Mouse (Mus musculus) retina, postnatal 7 days (tissue): Measurements from ENCODE around the gene Gfod1.

ENCODE experiments used
- DNase-seq: peaks from one replicate; pipeline ENCODE4 v3.0.0-alpha.2; 2012; ENCODE audit warnings: low read depth, low spot score

Gfod1 gene

GRCm38 (mm10) chr13:43299171-43299570 lies 4.8 kb downstream of the Gfod1 start:
- no peak for DNase-seq

- DNase-seq, result no peak
Observed at GRCm38 (mm10) chr13:43297526-43297925, 6.4 kb downstream of the Gfod1 start.

GRCm38 (mm10) chr13:43296140-43296805 lies 7.7 kb downstream of the Gfod1 start:
- DNase-seq, result no peak

GRCm38 (mm10) chr13:43295684-43296083 lies 8.3 kb downstream of the Gfod1 start:
- DNase-seq, result no peak

GRCm38 (mm10) chr13:43294957-43295590 lies 8.9 kb downstream of the Gfod1 start:
- no peak for DNase-seq

DNA sequence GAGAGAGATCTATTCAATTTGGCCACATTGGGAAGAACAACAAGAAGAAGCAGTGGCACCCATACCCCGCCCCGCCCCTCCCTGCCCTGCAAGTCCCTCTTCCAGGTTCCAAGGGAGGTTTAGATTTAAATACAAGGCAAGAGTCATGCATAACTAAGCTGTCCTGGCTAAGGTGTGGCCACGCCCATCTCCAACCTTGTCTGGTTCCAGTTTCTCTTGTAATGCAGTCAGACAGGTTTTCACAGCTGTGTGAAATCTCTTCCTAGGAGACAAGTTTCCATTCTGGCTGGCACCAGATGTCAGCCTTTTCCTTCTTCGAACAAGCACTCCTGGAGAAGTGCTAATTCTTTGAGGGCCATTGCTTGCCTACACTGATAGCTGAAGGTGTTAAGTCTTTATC lies 11.1 kb downstream of the Gfod1 start:
- no peak for DNase-seq

DNA sequence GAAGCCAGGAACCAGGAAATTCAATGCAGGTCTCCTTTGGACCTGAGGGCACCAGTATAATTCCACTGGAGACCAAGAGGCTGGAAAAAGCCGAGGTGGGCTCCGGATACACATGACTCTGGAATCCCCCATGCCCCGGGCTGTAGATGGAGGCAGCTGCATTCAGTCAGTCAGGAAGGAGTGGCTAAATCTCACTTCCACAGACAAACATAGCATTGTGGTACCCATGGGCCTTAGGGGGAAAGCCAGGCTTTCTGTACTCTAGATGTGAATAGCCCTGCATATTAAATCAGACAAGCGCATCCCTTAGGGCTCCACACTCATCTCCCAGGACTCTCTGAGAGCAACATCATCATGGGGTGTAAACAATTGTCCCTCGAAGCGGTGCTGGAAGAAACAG lies 14.9 kb downstream of the Gfod1 start:
- no peak for DNase-seq

GRCm38 (mm10) chr13:43288444-43288843 lies 15.5 kb downstream of the Gfod1 start:
- no peak for DNase-seq

GRCm38 (mm10) chr13:43288026-43288425 lies 15.9 kb downstream of the Gfod1 start:
- no peak for DNase-seq

DNA sequence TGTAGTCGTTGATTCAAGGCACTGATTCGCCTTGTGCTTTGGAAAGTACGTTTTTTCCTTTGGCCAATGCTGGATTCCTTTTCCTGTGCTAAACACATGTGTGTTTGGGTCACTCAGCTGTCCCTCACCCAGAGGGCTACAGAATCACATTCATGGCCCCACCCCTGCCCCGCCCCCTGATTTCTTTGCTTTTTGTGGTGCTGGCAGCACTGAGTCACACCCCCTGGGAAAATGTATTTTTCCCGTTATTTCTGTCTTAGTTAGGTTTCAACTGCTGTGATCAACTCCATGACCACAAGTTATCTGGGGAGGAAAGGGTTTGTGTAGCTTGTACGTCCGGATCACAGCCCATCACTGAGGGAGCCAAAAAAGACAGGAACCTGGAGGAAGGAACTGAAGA lies 17.1 kb downstream of the Gfod1 start:
- no peak for DNase-seq

GRCm38 (mm10) chr13:43284711-43285151 lies 19.2 kb downstream of the Gfod1 start:
- no peak for DNase-seq

- DNase-seq, result no peak
Observed at GRCm38 (mm10) chr13:43273906-43274305, 30.1 kb downstream of the Gfod1 start.

DNA sequence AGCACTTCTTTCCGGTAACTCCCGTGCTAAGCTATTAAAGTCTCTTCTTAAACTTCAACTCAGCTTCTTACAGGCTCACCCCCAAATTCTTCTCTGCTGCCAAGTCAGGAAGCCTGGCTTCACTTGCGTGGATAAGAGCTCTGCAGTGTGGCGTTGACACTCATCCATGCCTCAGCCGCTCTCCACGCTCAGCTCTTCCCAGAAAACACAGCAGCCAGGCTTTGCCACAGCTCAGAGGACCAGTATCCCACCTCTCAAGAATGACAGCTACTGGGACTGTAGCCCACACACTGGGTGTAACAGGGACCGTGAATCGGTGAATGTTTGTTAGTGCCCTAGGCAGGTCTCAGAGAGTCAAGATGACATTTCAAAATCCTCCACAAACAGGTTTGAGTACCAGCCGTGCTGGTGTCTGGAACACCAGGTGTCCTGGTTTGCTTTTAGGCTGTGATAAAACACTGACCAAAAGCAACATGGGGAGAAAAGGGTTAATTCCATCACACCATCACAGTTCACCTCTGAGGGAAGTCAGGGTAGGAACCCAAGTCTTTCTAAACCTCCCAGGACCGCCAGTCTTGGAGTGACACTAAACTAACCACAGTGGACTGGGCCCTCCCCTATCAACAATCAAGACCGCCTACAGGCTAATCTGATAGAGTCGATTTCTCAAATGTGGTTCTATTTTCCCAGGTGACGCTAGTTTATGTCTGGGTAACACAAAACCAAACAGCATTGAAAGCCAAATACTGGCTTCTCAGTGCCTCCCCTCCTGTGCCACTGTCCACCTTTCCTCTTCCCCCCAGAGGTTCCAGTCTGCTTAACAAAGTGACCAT lies 31.5 kb downstream of the Gfod1 start:
- DNase-seq, result no peak

GRCm38 (mm10) chr13:43271481-43271880 lies 32.5 kb downstream of the Gfod1 start:
- no peak for DNase-seq

DNA sequence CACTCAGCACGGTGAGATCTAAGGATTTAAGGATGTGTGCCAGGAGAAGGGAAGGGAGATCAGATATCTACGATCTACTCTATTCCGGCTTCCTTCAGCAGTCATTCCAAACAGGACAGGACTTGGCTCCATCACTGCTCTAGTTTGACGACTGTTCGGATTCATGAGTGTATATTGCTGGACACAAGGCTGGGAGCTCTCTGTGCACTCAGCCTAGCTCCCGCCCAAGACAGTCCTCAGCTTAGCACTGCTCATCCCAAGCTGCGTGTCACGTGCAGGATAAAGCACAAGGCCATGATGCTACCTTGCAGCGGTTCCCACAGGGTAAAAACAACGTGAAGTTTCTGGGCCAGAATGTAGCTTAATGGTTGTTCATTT lies 33.8 kb downstream of the Gfod1 start:
- no peak for DNase-seq

DNA sequence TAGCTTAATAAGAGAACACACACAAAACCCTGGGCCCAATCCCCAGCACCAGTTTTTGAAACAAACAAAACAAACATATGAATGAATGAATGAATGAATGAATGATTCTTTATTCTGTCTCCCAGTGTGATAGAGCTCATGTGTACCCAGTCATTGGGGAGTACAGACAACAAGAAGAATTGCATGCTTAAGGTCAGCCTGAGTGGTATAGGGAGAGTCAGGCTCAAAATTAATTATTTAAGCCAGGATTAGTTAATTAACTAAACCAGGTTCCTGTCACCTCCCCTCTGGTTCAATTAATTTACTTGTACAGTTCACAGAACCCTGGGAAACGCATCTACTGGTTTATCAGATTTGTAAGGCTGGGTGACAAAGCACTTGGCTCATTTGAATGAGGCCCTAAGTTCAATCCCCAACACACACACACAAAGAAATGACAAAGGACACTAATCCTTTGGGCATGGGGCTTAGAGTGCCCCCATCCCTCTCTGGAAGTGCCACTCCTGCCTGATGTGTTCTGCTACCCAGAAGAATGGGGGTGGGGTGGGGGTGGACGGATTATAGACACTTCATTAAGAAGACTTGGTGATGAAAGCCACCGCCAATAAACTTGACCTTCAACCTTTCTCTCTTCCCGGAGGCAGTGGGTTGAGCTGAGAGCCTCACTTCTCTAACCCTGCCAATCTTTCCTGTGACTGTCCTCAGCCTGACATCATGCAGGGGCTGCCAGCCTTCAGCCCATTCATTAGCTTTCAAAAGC lies 34.3 kb downstream of the Gfod1 start:
- no peak for DNase-seq

GRCm38 (mm10) chr13:43268539-43269327 lies 35.2 kb downstream of the Gfod1 start:
- no peak for DNase-seq

DNA sequence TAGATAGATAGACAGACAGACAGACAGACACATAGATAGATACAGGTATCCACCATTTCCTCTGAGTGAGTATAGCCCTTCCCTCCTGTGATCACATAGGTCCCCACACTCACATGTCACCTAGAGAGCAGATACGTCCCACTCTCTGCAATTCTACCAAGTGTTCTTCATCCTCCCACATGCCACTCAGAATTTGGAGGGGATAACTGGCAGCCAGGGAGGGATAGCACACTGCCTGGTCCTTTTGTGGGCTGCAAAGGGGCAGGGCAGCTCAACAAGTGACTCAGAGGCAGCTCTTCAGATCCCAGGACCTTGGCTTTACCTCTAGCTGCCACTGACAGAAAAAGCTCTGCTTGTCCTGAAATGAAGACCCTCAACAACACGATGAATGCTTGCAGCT lies 36.1 kb downstream of the Gfod1 start:
- DNase-seq, result no peak

- no peak for DNase-seq
Observed at GRCm38 (mm10) chr13:43267216-43267615, 36.8 kb downstream of the Gfod1 start.

DNA sequence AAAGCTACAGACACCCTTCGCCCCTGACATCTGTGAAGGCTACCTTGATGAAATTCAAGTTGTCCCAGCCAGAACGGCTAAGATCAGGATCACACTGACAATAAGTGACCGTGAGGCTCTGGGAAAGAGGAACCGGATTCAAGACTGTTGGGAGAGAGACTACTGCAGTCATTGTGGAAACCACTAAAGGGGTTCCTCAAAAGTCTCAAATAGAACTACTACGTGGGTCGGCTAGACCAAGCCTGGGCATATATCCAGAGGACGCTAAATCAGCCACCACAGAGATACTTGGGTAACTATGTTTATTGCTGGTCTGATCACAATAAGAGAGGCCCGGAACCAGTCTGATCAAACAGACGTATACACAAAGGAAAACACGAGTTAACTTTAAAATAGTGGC lies 37.6 kb downstream of the Gfod1 start:
- no peak for DNase-seq

DNA sequence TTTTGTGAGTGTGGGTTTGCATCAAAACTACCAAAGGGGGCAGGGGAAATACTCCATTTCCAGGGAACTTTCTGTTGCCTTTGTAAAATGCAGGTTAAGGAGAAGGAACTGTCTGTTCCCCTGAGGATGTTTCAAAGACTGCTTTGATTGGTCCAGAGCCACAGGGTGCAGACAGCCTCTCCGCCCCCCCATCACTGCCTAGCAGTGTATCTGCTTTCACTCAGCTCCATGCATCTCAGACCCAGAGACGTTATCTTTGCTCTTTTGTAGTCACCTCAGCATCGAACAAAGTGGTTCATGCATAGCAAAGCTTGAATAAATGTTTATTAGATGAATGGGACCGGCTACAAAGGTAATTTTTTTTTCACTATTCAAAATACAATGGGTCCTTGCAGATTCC lies 38.9 kb downstream of the Gfod1 start:
- DNase-seq, result no peak
